Mouse (Mus musculus) bone marrow, adult 2 months (tissue): Measurements from ENCODE around the gene Nfx1. TPM values are rescaled to one million over a fixed set of nuclear protein-coding genes. Genes with fewer than 3 reads are reported as not detected.

Source experiments
- H3K27ac ChIP-seq: fragments of 200-500 bp; 2 replicates; pipeline ENCODE4 v1.5.1; 2012; ENCODE audit warnings: low read depth, mild to moderate bottlenecking, control low read depth, inconsistent platforms, low read length; ENCODE audit not compliant: control insufficient read depth, poor library complexity, insufficient read depth
- H3K4me1 ChIP-seq: fragments of 200-500 bp; 2 replicates; pipeline ENCODE4 v1.6.1; 2011; ENCODE audit warnings: low read length; ENCODE audit not compliant: control insufficient read depth, insufficient read depth
- H3K4me3 ChIP-seq: fragments of 200-500 bp; replicated peaks from 2 replicates; pipeline ENCODE3; 2011; ENCODE audit warnings: mild to moderate bottlenecking, low read depth, low read length, control low read depth; ENCODE audit not compliant: control insufficient read depth
- CTCF ChIP-seq: fragments of 200-500 bp; IDR thresholded peaks from 2 replicates; pipeline ENCODE4 v1.5.1; 2011; ENCODE audit warnings: low read length, control low read depth; ENCODE audit not compliant: control insufficient read depth, insufficient read depth
- POLR2A ChIP-seq: fragments of 200-500 bp; IDR thresholded peaks from 2 replicates; pipeline ENCODE4 v1.6.1; 2011; ENCODE audit warnings: low read depth, mild to moderate bottlenecking, control low read depth, low read length, borderline replicate concordance; ENCODE audit not compliant: control insufficient read depth
- WGBS: fragments of 180-500 bp; shearing (Covaris S2); methylation state at CpG from one replicate; pipeline ENCODE4 v1.1.7; 2018; 5-methylcytosine and 5-hydroxymethylcytosine counted together
- polyA plus RNA-seq: library from polyadenylated mRNA; stranded (reverse); fragments of >200 nt; gene quantifications from 2 replicates; pipeline ENCODE4 v1.2.4, GENCODE M21; 2011; ENCODE audit warnings: low replicate concordance; ENCODE audit not compliant: missing spikeins, insufficient read depth, insufficient read length

Gene Nfx1
- polyA plus RNA-seq, 1 experiment: 46.1 TPM

DNA sequence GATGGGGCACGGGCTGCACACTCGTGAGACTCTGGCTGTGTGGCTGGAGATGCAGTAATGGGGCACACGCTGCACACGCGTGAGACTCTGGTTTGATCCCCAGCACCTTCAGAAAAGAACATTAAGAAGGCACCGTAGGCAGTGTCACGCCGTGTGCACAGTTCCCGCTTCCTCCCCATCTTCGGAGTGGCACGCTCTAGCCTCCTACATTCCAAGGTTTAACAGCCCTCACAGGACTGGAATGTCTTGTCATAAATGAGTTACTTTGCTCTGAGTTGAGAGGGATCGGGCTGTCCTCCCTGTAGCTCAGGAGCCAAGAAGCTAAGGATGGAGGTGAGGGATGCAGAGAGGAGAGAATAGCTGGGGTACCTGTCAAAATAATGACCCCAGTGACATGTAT is 72.2 kb downstream of the Nfx1 start:
- no peak for TF ChIP-seq CTCF
- TF ChIP-seq POLR2A: no peak
- 85% methylated on average over 12 of the region's 12 CpGs for WGBS
- H3K4me3 ChIP-seq: no peak overlapping the region
- H3K4me1 ChIP-seq: no peaks in the 10 kb centered on the region
- no peak overlapping the region for H3K27ac ChIP-seq

DNA sequence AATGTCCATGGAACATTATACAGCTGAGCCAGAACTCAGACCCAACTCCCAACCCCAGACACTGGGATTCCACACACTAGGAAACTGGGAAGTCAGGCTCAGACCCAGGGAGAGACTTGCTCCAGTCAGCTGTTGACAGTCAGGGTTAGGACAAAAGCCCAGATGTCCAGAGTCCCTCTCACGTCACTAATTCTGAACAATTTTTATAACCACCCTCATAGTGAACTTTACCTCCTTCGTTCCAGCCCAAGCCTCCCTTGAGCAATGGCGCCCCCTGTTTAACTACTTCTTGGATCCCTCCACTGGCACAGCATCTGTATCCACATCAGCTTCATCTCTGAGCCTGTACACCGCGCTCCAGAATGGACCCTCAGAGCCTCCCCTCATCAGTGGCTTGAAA is 73.3 kb downstream of the Nfx1 start:
- no peaks in the 10 kb centered on the region for H3K4me1 ChIP-seq
- 81% methylated on average over 5 of the region's 5 CpGs for WGBS
- TF ChIP-seq CTCF: no peak
- TF ChIP-seq POLR2A: no peak

DNA sequence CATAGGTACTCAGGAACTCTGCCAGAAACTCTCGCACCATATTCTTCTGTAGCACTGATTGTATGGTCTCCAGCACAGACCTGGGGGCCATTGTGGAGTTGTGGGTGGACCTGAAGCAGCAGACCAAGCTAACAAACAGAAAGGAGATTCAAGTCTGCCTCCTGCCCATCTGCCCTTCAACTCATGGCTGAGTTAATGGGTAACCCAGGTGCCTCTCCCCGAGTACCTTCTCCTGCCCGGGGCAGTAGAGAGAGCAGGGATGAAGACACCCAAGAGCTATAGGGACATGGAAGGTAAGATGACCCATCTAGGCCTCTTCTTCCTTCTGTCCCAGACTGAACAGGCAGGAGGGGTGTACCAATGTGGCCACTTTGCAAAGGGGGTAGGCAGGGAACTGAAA is 74.6 kb downstream of the Nfx1 start:
- no peak for TF ChIP-seq POLR2A
- TF ChIP-seq CTCF: no peak
- WGBS: 92% methylated on average over 3 of the region's 3 CpGs
- Histone ChIP-seq H3K4me3 (no peak overlapping the region), H3K27ac (no peak overlapping the region), H3K4me1 (no peaks in the 10 kb centered on the region)

More for the DNA sequence above, 73.3 kb downstream of the Nfx1 start:
- no peak overlapping the region for H3K4me3 ChIP-seq
- no peak overlapping the region for H3K27ac ChIP-seq

DNA sequence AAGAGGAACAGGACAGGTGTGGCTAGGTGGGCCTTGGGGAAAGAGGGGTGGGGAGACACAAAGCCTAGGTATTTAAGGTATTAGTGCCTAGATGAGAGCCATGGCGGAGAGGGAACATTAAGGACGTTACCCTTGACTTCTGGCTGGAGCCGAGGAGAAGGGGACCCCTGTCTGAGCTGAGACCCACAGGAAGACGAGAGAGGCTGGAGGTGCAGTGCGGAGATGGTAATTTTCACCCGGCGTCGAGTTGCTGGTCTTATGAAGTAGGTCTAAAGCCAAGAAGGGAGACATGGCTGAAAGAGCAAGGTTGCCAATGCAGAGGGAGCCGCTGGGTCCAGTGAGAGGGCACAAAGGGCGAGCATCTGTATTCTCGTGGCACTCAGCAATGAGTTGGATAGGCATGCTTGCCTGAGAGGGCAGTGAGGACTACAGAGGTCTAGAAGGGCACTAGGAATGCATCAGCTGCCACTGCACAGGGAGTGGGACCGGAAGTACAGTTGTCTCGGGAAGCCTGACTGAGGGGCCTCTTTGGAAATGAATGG is 75.6 kb downstream of the Nfx1 start:
- Histone ChIP-seq H3K4me3 (no peak overlapping the region), H3K27ac (no peak overlapping the region), H3K4me1 (0 out of 2 replicates have a peak, but pooled peaks cover 1% of the 10 kb centered on the region)
- WGBS: 78% methylated on average over 13 of the region's 13 CpGs
- TF ChIP-seq POLR2A (no peak), CTCF (no peak)

DNA sequence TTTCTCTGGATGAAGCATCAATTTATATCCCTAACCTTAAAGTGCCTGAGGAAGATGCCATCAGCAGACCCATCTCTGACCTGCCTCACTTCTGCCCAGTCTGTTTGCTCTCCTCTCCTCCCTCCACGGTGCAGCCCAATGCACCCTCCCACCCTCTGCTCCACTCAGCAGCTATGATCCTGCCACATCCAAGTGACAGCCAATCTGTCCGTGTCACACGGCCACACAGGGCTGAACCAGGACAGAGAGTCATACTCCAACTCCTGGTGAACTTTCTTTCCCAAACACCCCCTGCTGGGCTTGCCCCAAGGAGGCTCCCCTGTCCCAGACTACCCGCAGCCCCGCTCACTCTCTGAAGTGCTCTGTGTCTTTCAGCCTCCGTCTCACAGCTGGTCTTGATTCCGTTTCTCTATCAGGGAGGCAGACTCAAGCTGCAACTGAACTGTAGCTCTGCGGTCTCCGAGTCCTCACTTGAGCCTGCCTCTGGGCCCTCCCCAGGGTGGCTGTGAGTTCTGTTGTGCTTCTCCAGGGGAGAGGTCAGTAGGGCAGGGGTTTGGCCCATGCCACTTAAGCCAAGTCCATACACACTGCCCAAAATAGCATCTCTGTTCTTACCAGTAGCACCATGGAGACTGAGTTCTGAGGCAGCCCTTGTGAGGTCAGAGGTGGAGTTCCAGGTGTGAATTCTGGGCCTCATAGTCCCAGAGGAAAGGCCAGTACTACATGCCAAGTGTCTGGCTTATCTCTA is 77.0 kb downstream of the Nfx1 start, which contains the start of gene Aqp7:
Aqp7 (minus strand) TSS at position 616 of the 748 bp plus-strand sequence.
- H3K4me1 ChIP-seq: 0 out of 2 replicates have a peak, but pooled peaks cover 1% of the 10 kb centered on the region
- TF ChIP-seq CTCF: no peak
- TF ChIP-seq POLR2A: no peak
- no peak within 1 kb of the TSS for H3K4me3 ChIP-seq
- no peak within 1 kb of the TSS for H3K27ac ChIP-seq
- WGBS: 77% methylated on average over 9 of the region's 9 CpGs

DNA sequence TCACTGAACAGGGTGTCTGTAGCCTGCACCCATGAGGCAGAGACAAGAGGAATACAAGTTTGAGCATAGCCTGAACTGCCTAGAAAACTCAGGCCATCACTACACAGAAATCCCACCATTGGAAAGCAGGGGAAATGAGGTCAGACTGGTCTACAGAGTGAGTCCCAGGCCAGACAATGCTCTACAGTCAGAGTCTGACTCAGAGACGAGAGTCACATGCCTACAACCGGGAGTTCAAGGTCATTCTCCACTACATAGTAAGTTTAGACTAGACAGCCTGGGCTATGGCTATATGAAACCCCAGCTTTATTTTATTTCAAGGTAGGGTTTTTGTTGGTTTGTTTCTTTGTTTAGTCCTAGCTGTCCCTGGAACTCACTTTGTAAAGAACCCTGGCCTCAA is 78.2 kb downstream of the Nfx1 start:
- Histone ChIP-seq H3K27ac (no peak overlapping the region), H3K4me1 (0 out of 2 replicates have a peak, but pooled peaks cover 1% of the 10 kb centered on the region), H3K4me3 (no peak overlapping the region)
- TF ChIP-seq POLR2A: no peak
- TF ChIP-seq CTCF: no peak
- WGBS: 81% methylated on average over 2 of the region's 2 CpGs

DNA sequence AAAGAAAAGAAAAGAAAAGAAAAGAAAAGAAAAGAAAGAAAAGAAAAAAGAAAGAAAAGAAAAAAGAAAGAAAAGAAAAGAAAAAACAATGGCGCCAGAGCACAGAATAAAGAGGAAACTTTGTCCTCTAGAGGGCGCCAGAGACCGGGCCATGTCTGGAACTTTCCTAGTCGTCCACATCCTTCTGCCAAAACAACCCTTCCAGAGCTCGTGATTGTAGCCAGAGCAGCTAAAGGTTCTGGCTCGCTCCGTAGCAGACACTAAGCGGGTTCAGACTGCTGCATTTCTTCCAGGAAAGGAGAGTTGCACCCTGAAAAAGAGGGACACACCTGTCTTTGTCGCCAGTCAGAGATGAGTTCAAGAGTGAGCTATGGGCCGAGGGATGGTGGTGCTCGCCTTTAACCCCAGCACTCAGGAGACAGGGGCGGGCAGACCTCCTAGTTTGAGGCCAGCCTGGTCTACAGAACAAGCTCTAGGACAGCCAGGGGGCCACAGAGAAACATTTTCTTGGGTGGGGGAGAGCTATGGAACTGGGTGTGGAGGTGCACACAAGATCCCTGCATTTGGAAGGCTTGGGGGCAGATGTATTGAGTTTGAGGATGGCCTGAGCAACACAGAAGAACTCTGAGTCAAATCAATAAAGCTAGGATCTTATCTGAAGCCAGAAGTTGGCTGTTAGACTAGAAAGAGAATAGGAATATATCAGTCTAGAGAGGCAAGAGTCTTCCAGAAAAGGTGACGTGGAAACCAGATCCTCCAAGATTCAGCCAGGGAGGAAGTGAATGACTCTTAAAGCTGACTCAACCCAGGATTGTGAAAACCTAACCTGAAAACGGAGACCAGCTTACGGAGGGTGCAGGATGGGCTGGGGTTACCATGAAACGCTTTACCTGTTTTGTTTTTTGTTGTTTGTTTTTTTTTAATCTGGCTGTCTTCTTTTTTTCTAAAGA is 80.3 kb downstream of the Nfx1 start:
- Histone ChIP-seq H3K4me1 (0 out of 2 replicates have a peak, but pooled peaks cover 1% of the 10 kb centered on the region), H3K27ac (no peak overlapping the region), H3K4me3 (no peak overlapping the region)
- 29% methylated on average over 16 of the region's 16 CpGs for WGBS
- peak; percentile 82 for TF ChIP-seq CTCF
- TF ChIP-seq POLR2A: no peak

DNA sequence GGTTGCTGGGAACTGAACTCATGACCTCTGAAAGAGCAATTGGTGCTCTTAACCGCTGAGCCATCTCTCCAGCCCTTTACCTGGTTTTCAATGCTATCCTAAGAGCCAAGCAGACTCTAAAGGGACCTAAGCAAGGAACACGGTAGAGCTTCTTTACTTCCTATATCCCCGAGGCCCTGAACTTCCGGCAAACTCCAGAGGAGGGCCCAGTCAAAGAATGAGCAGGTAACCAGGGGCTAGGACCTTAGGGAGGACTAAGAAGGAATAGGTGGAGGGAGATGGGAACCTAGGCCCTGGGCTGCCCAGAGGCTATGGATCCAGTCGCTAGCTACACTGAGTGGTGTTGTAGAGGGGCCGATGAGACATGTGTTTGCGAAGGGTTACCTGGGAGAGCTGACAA is 81.1 kb downstream of the Nfx1 start:
- Histone ChIP-seq H3K4me1 (0 out of 2 replicates have a peak, but pooled peaks cover 1% of the 10 kb centered on the region), H3K4me3 (no peak overlapping the region), H3K27ac (no peak overlapping the region)
- no peak for TF ChIP-seq CTCF
- WGBS: 84% methylated on average over 7 of the region's 7 CpGs
